In the genomic region with DNA sequence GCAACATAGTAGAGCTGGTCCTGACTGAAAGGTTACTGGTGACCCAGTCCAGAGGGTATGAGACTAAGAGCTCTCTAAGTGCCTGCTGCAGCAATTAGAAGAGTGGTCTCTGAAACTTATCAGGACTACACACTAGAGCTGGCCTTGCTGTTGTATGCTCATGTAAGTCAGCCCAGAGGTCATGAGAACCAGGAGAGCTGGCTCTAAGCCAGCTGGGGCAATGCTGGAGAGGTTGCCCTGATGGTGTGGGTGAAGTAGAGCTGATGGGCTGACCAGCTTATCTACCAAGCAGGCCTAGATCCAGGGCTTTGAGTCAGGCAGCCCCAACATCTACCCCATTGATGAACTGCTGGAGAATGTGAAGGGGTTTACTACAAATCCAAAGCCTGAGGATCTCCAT, we compare ENCODE assay signal across 25 mouse cellular contexts.
A peak's percentile ranks its signal among the peaks of the same experiment; 100 is the strongest.
DNase-seq lines count a peak whose midpoint lies in the region; ATAC-seq and TF ChIP-seq lines count a peak whose summit lies in the region.
"Had no signal": no experiment of that assay in that cellular context is flagged by ENCODE, and none has a peak within 500 bp of the region (broad histone marks: within the 10 kb centered on the region; RNA-seq: fewer than 3 reads in every experiment).

No protein-coding gene starts in this region.

- intact Hi-C loops in heart, adult 2 months (cut with DNase I): no loop called here
- intact Hi-C loops in heart, postnatal 10 days (cut with DNase I): no loop called here

- H3K27ac ChIP-seq in heart, embryonic 11.5 days (ENCODE audit: low read depth, low read length): no peak overlapping the region
- H3K27ac ChIP-seq in heart, adult 2 months: no peak overlapping the region
- no peak overlapping the region for H3K27ac ChIP-seq in midbrain, embryonic 11.5 days (ENCODE audit: low read depth, low read length)
- no peak overlapping the region for H3K27ac ChIP-seq in midbrain, embryonic 14.5 days (replicated peaks; ENCODE audit: low read depth, low read length)
- no peak overlapping the region for H3K27ac ChIP-seq in kidney, embryonic 15.5 days
- H3K27ac ChIP-seq: hindbrain, embryonic 14.5 days; lung, embryonic 15.5 days; midbrain, embryonic 10.5 days; neural tube, embryonic 12.5 days had no signal

- H3K27me3 ChIP-seq in heart, embryonic 11.5 days (ENCODE audit: control insufficient read depth, insufficient read depth, low read length): no peaks in the 10 kb centered on the region
- no peaks in the 10 kb centered on the region for H3K27me3 ChIP-seq in heart, adult 2 months (ENCODE audit: control insufficient read depth, insufficient read depth, low read length)
- no peaks in the 10 kb centered on the region for H3K27me3 ChIP-seq in midbrain, embryonic 11.5 days (ENCODE audit: control insufficient read depth, insufficient read depth, low read length)
- no peaks in the 10 kb centered on the region for H3K27me3 ChIP-seq in midbrain, embryonic 14.5 days (ENCODE audit: control insufficient read depth, insufficient read depth, low read length)
- no peaks in the 10 kb centered on the region for H3K27me3 ChIP-seq in kidney, embryonic 15.5 days
- H3K27me3 ChIP-seq: CH12.LX; lung, embryonic 15.5 days; neural tube, embryonic 12.5 days; Patski had no signal

- TF ChIP-seq EP300 in heart, adult 2 months (IDR thresholded peaks at IDR 0.05; ENCODE audit: insufficient read depth, low read depth, low read length): no peak

- no peak overlapping the region for H3K4me3 ChIP-seq in heart, embryonic 11.5 days (ENCODE audit: low read depth, low read length)
- H3K4me3 ChIP-seq in heart, adult 2 months: no peak overlapping the region
- no peak overlapping the region for H3K4me3 ChIP-seq in midbrain, embryonic 11.5 days (ENCODE audit: low read depth, low read length)
- H3K4me3 ChIP-seq in midbrain, embryonic 14.5 days (replicated peaks; ENCODE audit: low read depth, low read length): no peak overlapping the region
- H3K4me3 ChIP-seq in kidney, embryonic 15.5 days (replicated peaks): no peak overlapping the region
- H3K4me3 ChIP-seq: lung, embryonic 15.5 days; midbrain, embryonic 10.5 days; myocyte; neural tube, embryonic 12.5 days had no signal

- no peak overlapping the region for H3K4me2 ChIP-seq in heart, embryonic 11.5 days
- no peak overlapping the region for H3K4me2 ChIP-seq in midbrain, embryonic 11.5 days
- no peak overlapping the region for H3K4me2 ChIP-seq in midbrain, embryonic 14.5 days (ENCODE audit: low read length)
- no peak overlapping the region for H3K4me2 ChIP-seq in kidney, embryonic 15.5 days
- H3K4me2 ChIP-seq: hindbrain, embryonic 14.5 days; lung, embryonic 15.5 days; neural tube, embryonic 12.5 days had no signal

- no peak for TF ChIP-seq POLR2A in heart, adult 2 months (IDR thresholded peaks at IDR 0.05; ENCODE audit: insufficient read depth, low read depth, low read length)

- no peaks in the 10 kb centered on the region for H3K9me3 ChIP-seq in heart, embryonic 11.5 days (replicated peaks; ENCODE audit: control insufficient read depth, low read length)
- no peaks in the 10 kb centered on the region for H3K9me3 ChIP-seq in midbrain, embryonic 11.5 days (ENCODE audit: control insufficient read depth, low read length)
- H3K9me3 ChIP-seq in midbrain, embryonic 14.5 days (ENCODE audit: control insufficient read depth, low read length): no peaks in the 10 kb centered on the region
- H3K9me3 ChIP-seq in kidney, embryonic 15.5 days (replicated peaks): no peaks in the 10 kb centered on the region
- H3K9me3 ChIP-seq: lung, embryonic 15.5 days; midbrain, embryonic 10.5 days; neural tube, embryonic 12.5 days had no signal

- peak; percentile 59 for ATAC-seq in heart, embryonic 11.5 days (replicated peaks; ENCODE audit: insufficient number of reproducible peaks, low FRiP score, low TSS enrichment)
- ATAC-seq in midbrain, embryonic 11.5 days (ENCODE audit: low FRiP score): no peak
- no peak for ATAC-seq in midbrain, embryonic 14.5 days (ENCODE audit: low FRiP score, low TSS enrichment)
- ATAC-seq in kidney, embryonic 15.5 days (replicated peaks; ENCODE audit: low FRiP score): no peak
- ATAC-seq: forebrain, embryonic 14.5 days; intestine, postnatal 0 days; Patski had no signal

- H3K4me1 ChIP-seq in heart, embryonic 11.5 days (ENCODE audit: control insufficient read depth, insufficient read depth, low read length): no peaks in the 10 kb centered on the region
- H3K4me1 ChIP-seq in heart, adult 2 months (ENCODE audit: control insufficient read depth, insufficient read depth, low read length): no peaks in the 10 kb centered on the region
- H3K4me1 ChIP-seq in midbrain, embryonic 11.5 days (ENCODE audit: control insufficient read depth, insufficient read depth, low read length): no peaks in the 10 kb centered on the region
- no peaks in the 10 kb centered on the region for H3K4me1 ChIP-seq in midbrain, embryonic 14.5 days (ENCODE audit: control insufficient read depth, insufficient read depth, low read length)
- no peaks in the 10 kb centered on the region for H3K4me1 ChIP-seq in kidney, embryonic 15.5 days
- H3K4me1 ChIP-seq: lung, embryonic 15.5 days; midbrain, embryonic 10.5 days; neural tube, embryonic 12.5 days had no signal

- H3K36me3 ChIP-seq in heart, embryonic 11.5 days (ENCODE audit: control insufficient read depth, insufficient read depth, low read length): no peaks in the 10 kb centered on the region
- H3K36me3 ChIP-seq in heart, adult 2 months (ENCODE audit: control insufficient read depth, insufficient read depth, low read length): no peaks in the 10 kb centered on the region
- H3K36me3 ChIP-seq in midbrain, embryonic 11.5 days (ENCODE audit: control insufficient read depth, insufficient read depth, low read length): no peaks in the 10 kb centered on the region
- H3K36me3 ChIP-seq in midbrain, embryonic 14.5 days (ENCODE audit: control insufficient read depth, insufficient read depth, low read length): no peaks in the 10 kb centered on the region
- H3K36me3 ChIP-seq in kidney, embryonic 15.5 days: no peaks in the 10 kb centered on the region
- H3K36me3 ChIP-seq: lung, embryonic 15.5 days; midbrain, embryonic 10.5 days; neural tube, embryonic 12.5 days had no signal

- no peaks in the 10 kb centered on the region for H3K79me2 ChIP-seq in heart, adult 2 months (replicated peaks; ENCODE audit: control insufficient read depth, insufficient read depth, low read length)

- TF ChIP-seq CTCF in heart, adult 2 months (IDR thresholded peaks at IDR 0.05): no peak

- H3K9ac ChIP-seq in heart, embryonic 11.5 days (ENCODE audit: low read depth, low read length): no peak overlapping the region
- no peak overlapping the region for H3K9ac ChIP-seq in heart, adult 2 months (ENCODE audit: low read depth, low read length)
- no peak overlapping the region for H3K9ac ChIP-seq in midbrain, embryonic 11.5 days (ENCODE audit: low read length)
- no peak overlapping the region for H3K9ac ChIP-seq in midbrain, embryonic 14.5 days (replicated peaks; ENCODE audit: low read length)
- no peak overlapping the region for H3K9ac ChIP-seq in kidney, embryonic 15.5 days
- H3K9ac ChIP-seq: hindbrain, embryonic 14.5 days; lung, embryonic 15.5 days; neural tube, embryonic 12.5 days had no signal

- no peak for DNase-seq in heart, adult 2 months
- DNase-seq in midbrain, embryonic 11.5 days (ENCODE audit: low spot score, missing footprints): peak; percentile 49
- no peak for DNase-seq in midbrain, embryonic 14.5 days
- peak; percentile 18 to 23 for DNase-seq in heart, postnatal 10 days
- no peak for DNase-seq in urinary bladder, postnatal 25 days (ENCODE audit: low spot score)
- DNase-seq: adrenal gland, postnatal 36 days; cerebellum, adult 18-20 months; cerebellum, postnatal 14 days; gastrocnemius, postnatal 25 days; kidney, adult 9 months; kidney, postnatal 14 days; liver; right cerebral cortex, postnatal 4 days; thymus, postnatal 14 days had no signal

Comparison
In these comparisons a context has a peak if more than half of its experiments do, and no peak if none do; other contexts are left out.
1. DNase-seq: peak in midbrain, embryonic 11.5 days (single experiment) and heart, postnatal 10 days (2 of 2); none in heart, adult 2 months (0 of 2), midbrain, embryonic 14.5 days (single experiment) and urinary bladder, postnatal 25 days (single experiment).